Mouse (Mus musculus) cortical plate, adult 2 months (tissue): Measurements from ENCODE around the gene Glod4.

Experiments used
- CTCF ChIP-seq: fragments of 200-500 bp; IDR thresholded peaks from 2 replicates; pipeline ENCODE4 v1.5.1; 2011; ENCODE audit warnings: mild to moderate bottlenecking, control low read depth, low read length; ENCODE audit not compliant: insufficient read depth; ENCODE audit errors: extremely low read depth
- POLR2A ChIP-seq: fragments of 200-500 bp; IDR thresholded peaks from 2 replicates; pipeline ENCODE4 v1.6.1; 2011; ENCODE audit warnings: mild to moderate bottlenecking, low read length, control low read depth; ENCODE audit not compliant: insufficient read depth; ENCODE audit errors: extremely low read depth

GRCm38 (mm10) chr11:76168976-76169375 is 74.5 kb downstream of the Glod4 start:
- TF ChIP-seq CTCF: no peak
- TF ChIP-seq POLR2A: no peak
